Mouse (Mus musculus): ENCODE data around the gene Ppp1r14d.

- no peak for TF ChIP-seq CTCF (IDR thresholded peaks at IDR 0.05; ENCODE audit: control insufficient read depth, insufficient read depth, insufficient replicate concordance, low read depth, low read length)
- TF ChIP-seq POLR2A (IDR thresholded peaks at IDR 0.05; ENCODE audit: control insufficient read depth, low read depth, low read length) = no peak
These were observed 11.1 kb upstream of the Ppp1r14d start for GRCm38 (mm10) chr2:119240819-119241186.

Measured in testis, adult 2 months (tissue).